Mouse (Mus musculus): ENCODE measurements around the gene Car5a.

DNA sequence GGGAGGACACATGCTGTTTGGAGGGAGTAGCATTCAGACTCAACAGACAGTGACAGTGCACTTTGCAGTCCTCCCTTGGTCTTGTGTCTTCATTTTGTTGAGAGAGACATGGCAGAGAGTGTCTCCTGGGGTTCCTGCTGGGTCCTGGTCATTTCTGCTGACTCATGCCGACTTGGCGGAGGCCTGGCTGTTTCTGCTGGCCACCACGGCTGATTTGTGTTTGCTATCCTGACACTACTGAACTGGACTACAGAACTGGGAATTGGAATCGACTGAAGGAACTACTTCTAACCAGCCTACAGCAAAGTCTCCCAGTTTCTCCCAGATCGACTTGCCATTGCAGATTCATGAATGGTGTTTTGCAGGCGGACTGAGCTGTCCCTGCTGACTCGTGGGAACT lies 6.0 kb downstream of the Car5a start:
- TF ChIP-seq TAL1 (IDR thresholded peaks at IDR 0.05; ENCODE audit: low read length) (no peak), GATA1 (IDR thresholded peaks at IDR 0.05; ENCODE audit: low read length) (no peak)

Measured in erythroblast, embryonic 14.5 days (primary cell).